Mouse (Mus musculus): ENCODE measurements around the gene Ppwd1.

GRCm38 (mm10) chr13:104187357-104187756 lies 41.3 kb downstream of the Ppwd1 start:
- TF ChIP-seq GATA1 (IDR thresholded peaks at IDR 0.05; ENCODE audit: borderline replicate concordance, low read length) (no peak), FLI1 (IDR thresholded peaks at IDR 0.05; ENCODE audit: low read length) (no peak)

All from megakaryocyte, embryonic 14.5 days (primary cell).